ENCODE assay signal across 16 mouse cellular contexts in the genomic region with DNA sequence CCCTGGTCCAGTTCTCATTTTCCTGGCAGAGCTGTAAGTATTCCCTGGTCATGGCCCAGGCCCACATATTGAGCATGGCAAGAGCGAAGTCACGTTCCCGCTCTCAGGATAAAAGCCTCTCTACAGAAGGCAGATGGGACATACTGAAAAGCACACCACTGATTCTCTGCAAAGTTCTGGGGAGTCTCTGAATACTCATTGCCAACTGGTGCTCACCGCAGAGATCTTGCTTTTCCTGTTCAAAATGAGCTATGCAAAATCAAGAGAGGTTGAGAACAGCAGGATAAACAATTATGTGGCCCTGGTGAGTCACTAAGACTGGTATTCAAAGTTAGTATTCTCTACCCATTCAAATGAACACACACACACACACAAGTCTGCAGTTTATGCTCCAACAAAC.
DNase-seq lines count a peak whose midpoint lies in the region; ATAC-seq and TF ChIP-seq lines count a peak whose summit lies in the region.
"Had no signal": no experiment of that assay in that cellular context is flagged by ENCODE, and none has a peak within 500 bp of the region (broad histone marks: within the 10 kb centered on the region; RNA-seq: fewer than 3 reads in every experiment).

No protein-coding gene starts in this region.

- no peak overlapping the region for H3K4me3 ChIP-seq in heart, adult 2 months
- no peak overlapping the region for H3K4me3 ChIP-seq in hindbrain, embryonic 16.5 days (ENCODE audit: low read length)
- H3K4me3 ChIP-seq: embryonic facial prominence, embryonic 10.5 days; hindbrain, embryonic 15.5 days; megakaryocyte, embryonic 14.5 days had no signal

- H3K9ac ChIP-seq in heart, adult 2 months (ENCODE audit: low read depth, low read length), result no peak overlapping the region
- H3K9ac ChIP-seq in hindbrain, embryonic 16.5 days (ENCODE audit: low read depth, low read length), result no peak overlapping the region
- H3K9ac ChIP-seq: hindbrain, embryonic 15.5 days had no signal

- no peaks in the 10 kb centered on the region for H3K36me3 ChIP-seq in heart, adult 2 months (ENCODE audit: control insufficient read depth, insufficient read depth, low read length)
- no peaks in the 10 kb centered on the region for H3K36me3 ChIP-seq in hindbrain, embryonic 16.5 days (ENCODE audit: control insufficient read depth, insufficient read depth, low read length)
- H3K36me3 ChIP-seq: embryonic facial prominence, embryonic 10.5 days; hindbrain, embryonic 15.5 days had no signal

- no peaks in the 10 kb centered on the region for H3K9me3 ChIP-seq in hindbrain, embryonic 16.5 days (ENCODE audit: control insufficient read depth, low read length)
- H3K9me3 ChIP-seq: embryonic facial prominence, embryonic 10.5 days; hindbrain, embryonic 15.5 days; megakaryocyte, embryonic 14.5 days had no signal

- no peaks in the 10 kb centered on the region for H3K79me2 ChIP-seq in heart, adult 2 months (replicated peaks; ENCODE audit: control insufficient read depth, insufficient read depth, low read length)

- TF ChIP-seq EP300 in heart, adult 2 months (IDR thresholded peaks at IDR 0.05; ENCODE audit: insufficient read depth, low read depth, low read length), result no peak

- peaks cover 4% of the 10 kb centered on the region for H3K4me1 ChIP-seq in heart, adult 2 months (ENCODE audit: control insufficient read depth, insufficient read depth, low read length)
- H3K4me1 ChIP-seq in hindbrain, embryonic 16.5 days (ENCODE audit: control insufficient read depth, insufficient read depth, low read depth, low read length), result peaks cover 2% of the 10 kb centered on the region; the same call in 1 of the 2 replicates
- H3K4me1 ChIP-seq: embryonic facial prominence, embryonic 10.5 days; hindbrain, embryonic 15.5 days; megakaryocyte, embryonic 14.5 days had no signal

- intact Hi-C loops in heart, adult 2 months (cut with DNase I), result no loop called here

- H3K4me2 ChIP-seq in hindbrain, embryonic 16.5 days (ENCODE audit: low read length), result no peak overlapping the region
- H3K4me2 ChIP-seq: hindbrain, embryonic 15.5 days had no signal

- WGBS in heart, adult 2 months, result 76% methylated on average over 4 of the region's 4 CpGs
- 80% methylated on average over 4 of the region's 4 CpGs for WGBS in hindbrain, embryonic 16.5 days

- DNase-seq in heart, adult 11 months, result peak; percentile 78
- no peak for DNase-seq in heart, adult 2 months
- DNase-seq in layer of hippocampus, adult 18-20 months (ENCODE audit: low spot score in 2 of 2), result peak; percentile 18 to 56
- DNase-seq in layer of hippocampus, postnatal 36 days, result no peak
- DNase-seq in 3T3-L1 (ENCODE audit: low read depth, low spot score), result peak; percentile 54
- peak; percentile 9 for DNase-seq in layer of hippocampus, adult 9-10 months (ENCODE audit: low spot score)
- no peak for DNase-seq in thymus, postnatal 4 days
- DNase-seq: adrenal gland, postnatal 25 days; cerebellum, adult 2 months; gastrocnemius, postnatal 10 days had no signal

- no peak for TF ChIP-seq POLR2A in heart, adult 2 months (IDR thresholded peaks at IDR 0.05; ENCODE audit: insufficient read depth, low read depth, low read length)

- no peak for TF ChIP-seq CTCF in heart, adult 2 months (IDR thresholded peaks at IDR 0.05)

- H3K27ac ChIP-seq in heart, adult 2 months, result no peak overlapping the region
- H3K27ac ChIP-seq in hindbrain, embryonic 16.5 days (ENCODE audit: low read depth, low read length), result no peak overlapping the region
- H3K27ac ChIP-seq: embryonic facial prominence, embryonic 10.5 days; hindbrain, embryonic 15.5 days; kidney, postnatal 0 days had no signal

- H3K27me3 ChIP-seq in heart, adult 2 months (ENCODE audit: control insufficient read depth, insufficient read depth, low read length), result no peaks in the 10 kb centered on the region
- no peaks in the 10 kb centered on the region for H3K27me3 ChIP-seq in hindbrain, embryonic 16.5 days (replicated peaks; ENCODE audit: control insufficient read depth, insufficient read depth, low read length)
- H3K27me3 ChIP-seq: hindbrain, embryonic 15.5 days; megakaryocyte, embryonic 14.5 days had no signal

- ATAC-seq in hindbrain, embryonic 16.5 days, result no peak
- ATAC-seq: intestine, postnatal 0 days had no signal

Comparison
In these comparisons a context has a peak if more than half of its experiments do, and no peak if none do; other contexts are left out.
1. DNase-seq: peak in heart, adult 11 months (single experiment), layer of hippocampus, adult 18-20 months (2 of 2), 3T3-L1 (single experiment) and layer of hippocampus, adult 9-10 months (single experiment); none in heart, adult 2 months (0 of 2), layer of hippocampus, postnatal 36 days (0 of 2) and thymus, postnatal 4 days (single experiment).